Mouse (Mus musculus) kidney, adult 2 months (tissue): Measurements from ENCODE around the gene Stard13. TPM values are rescaled to one million over a fixed set of nuclear protein-coding genes. Genes with fewer than 3 reads are reported as not detected.
A peak's percentile ranks its signal among the peaks of the same experiment; 100 is the strongest.

Experiments used
- DNase-seq: peaks from one replicate; pipeline ENCODE4 v3.0.0; 2021
- H3K27ac ChIP-seq: fragments of 200-500 bp; 2 replicates; pipeline ENCODE4 v1.5.1; 2012; ENCODE audit warnings: low read depth, low read length, control low read depth, inconsistent platforms; ENCODE audit not compliant: insufficient read depth
- H3K27me3 ChIP-seq: fragments of 200-500 bp; replicated peaks from 2 replicates; pipeline ENCODE4 v1.6.1; 2012; ENCODE audit warnings: mild to moderate bottlenecking, moderate library complexity, low read length, inconsistent platforms; ENCODE audit not compliant: control insufficient read depth, insufficient read depth
- H3K36me3 ChIP-seq: fragments of 200-500 bp; 2 replicates; pipeline ENCODE4 v1.6.1; 2012; ENCODE audit warnings: mild to moderate bottlenecking, moderate library complexity, low read length, inconsistent platforms; ENCODE audit not compliant: control insufficient read depth, insufficient read depth
- H3K4me1 ChIP-seq: fragments of 200-500 bp; 2 replicates; pipeline ENCODE4 v1.6.1; 2011; ENCODE audit warnings: low read length; ENCODE audit not compliant: control insufficient read depth, insufficient read depth
- H3K4me3 ChIP-seq: fragments of 200-500 bp; 2 replicates; pipeline ENCODE4 v1.5.1; 2011; ENCODE audit warnings: mild to moderate bottlenecking, low read depth, low read length, control low read depth; ENCODE audit not compliant: insufficient read depth
- CTCF ChIP-seq: fragments of 200-500 bp; conservative IDR thresholded peaks from 2 replicates; pipeline ENCODE4 v1.5.1; 2011; ENCODE audit warnings: low read depth, mild to moderate bottlenecking, control low read depth, low read length, moderate library complexity, mixed read lengths; ENCODE audit not compliant: insufficient read depth, insufficient read length
- POLR2A ChIP-seq: fragments of 200-500 bp; IDR thresholded peaks from one replicate; pipeline ENCODE4 v1.6.1; 2011; ENCODE audit warnings: low read depth, low read length, control low read depth
- WGBS: fragments of 180-500 bp; shearing (Covaris S2); methylation state at CpG from one replicate; pipeline ENCODE4 v1.1.7; 2018; 5-methylcytosine and 5-hydroxymethylcytosine counted together
- polyA plus RNA-seq: library from polyadenylated mRNA; depleted of rRNA; stranded (reverse); fragments of >200 nt; gene quantifications from 2 replicates; pipeline ENCODE4 v1.2.3, GENCODE M21; 2012

Gene Stard13
- polyA plus RNA-seq, 1 experiment: 7.3 TPM

DNA sequence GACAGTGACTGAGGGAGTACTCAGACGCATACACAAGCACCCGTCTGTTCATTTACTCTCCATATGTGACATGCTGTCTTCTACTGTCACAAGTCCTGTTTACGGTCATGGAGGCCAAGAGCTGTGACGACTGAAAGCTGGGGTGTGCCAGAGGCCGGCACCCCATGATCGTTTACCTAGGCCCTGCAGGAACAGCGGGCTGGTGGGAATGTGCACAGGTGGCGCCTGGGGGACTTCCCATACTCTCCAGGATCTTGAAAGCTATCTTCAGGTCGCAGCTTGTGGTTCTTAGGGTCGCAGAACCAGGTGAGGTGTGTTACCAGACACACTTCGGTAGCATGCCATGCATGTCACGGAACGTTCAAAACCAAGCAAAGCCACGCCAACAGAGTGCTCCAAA lies 99.9 kb downstream of the Stard13 start:
- Histone ChIP-seq H3K27me3 (no peaks in the 10 kb centered on the region), H3K4me3 (no peak overlapping the region), H3K4me1 (peaks cover 10% of the 10 kb centered on the region; the same call in 1 of the 2 replicates), H3K36me3 (no peaks in the 10 kb centered on the region), H3K27ac (no peak overlapping the region)
- TF ChIP-seq POLR2A (no peak), CTCF (no peak)
- DNase-seq: no peak
- WGBS: 92% methylated on average over 14 of the region's 14 CpGs

- Histone ChIP-seq H3K36me3 (no peaks in the 10 kb centered on the region), H3K4me1 (no peaks in the 10 kb centered on the region), H3K27ac (no peak overlapping the region; the same call in 1 of the 2 replicates), H3K27me3 (no peaks in the 10 kb centered on the region), H3K4me3 (no peak overlapping the region)
- TF ChIP-seq CTCF: no peak
- no peak for TF ChIP-seq POLR2A
- 66% methylated on average over 2 of the region's 2 CpGs for WGBS
- peak; percentile 20 for DNase-seq
Measured at GRCm38 (mm10) chr5:151129762-151130161, 103.9 kb downstream of the Stard13 start.

DNA sequence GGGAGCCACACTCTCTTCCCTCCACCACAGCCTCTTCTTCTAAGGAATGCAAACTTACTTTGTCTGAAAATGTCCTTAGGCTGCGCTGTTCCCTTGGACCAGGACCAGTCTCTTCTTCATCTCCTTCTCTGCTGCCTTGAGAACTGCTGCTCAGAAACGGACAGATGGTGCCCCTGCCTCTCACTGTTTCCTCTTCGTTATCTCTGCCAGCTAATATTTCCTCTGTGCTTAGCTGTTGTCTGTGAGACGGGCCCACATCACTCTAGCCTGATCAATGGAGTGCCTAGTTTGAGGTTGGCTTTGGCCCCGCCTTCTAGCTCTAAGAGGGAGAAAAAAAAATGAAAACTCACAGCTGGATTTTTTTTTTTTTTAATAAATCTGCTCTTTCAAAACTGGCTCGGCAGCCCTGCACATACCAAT lies 106.3 kb downstream of the Stard13 start:
- Histone ChIP-seq H3K27me3 (no peaks in the 10 kb centered on the region), H3K36me3 (no peaks in the 10 kb centered on the region), H3K4me3 (peak overlapping the region; percentile 22; the same call in 1 of the 2 replicates), H3K27ac (0 out of 2 replicates have a peak overlapping the region, but pooled peaks have one; percentile 42), H3K4me1 (no peaks in the 10 kb centered on the region)
- 50% methylated on average over 6 of the region's 6 CpGs for WGBS
- peak; percentile 19 for DNase-seq
- TF ChIP-seq POLR2A (no peak), CTCF (no peak)

- Histone ChIP-seq H3K4me1 (no peaks in the 10 kb centered on the region), H3K27ac (no peak overlapping the region), H3K27me3 (no peaks in the 10 kb centered on the region), H3K4me3 (peak overlapping the region; percentile 26; the same call in 1 of the 2 replicates), H3K36me3 (no peaks in the 10 kb centered on the region)
- no peak for TF ChIP-seq CTCF
- TF ChIP-seq POLR2A: no peak
- DNase-seq: no peak
- 46% methylated on average over 10 of the region's 10 CpGs for WGBS
Measured at GRCm38 (mm10) chr5:151126608-151127005, 107.0 kb downstream of the Stard13 start.

DNA sequence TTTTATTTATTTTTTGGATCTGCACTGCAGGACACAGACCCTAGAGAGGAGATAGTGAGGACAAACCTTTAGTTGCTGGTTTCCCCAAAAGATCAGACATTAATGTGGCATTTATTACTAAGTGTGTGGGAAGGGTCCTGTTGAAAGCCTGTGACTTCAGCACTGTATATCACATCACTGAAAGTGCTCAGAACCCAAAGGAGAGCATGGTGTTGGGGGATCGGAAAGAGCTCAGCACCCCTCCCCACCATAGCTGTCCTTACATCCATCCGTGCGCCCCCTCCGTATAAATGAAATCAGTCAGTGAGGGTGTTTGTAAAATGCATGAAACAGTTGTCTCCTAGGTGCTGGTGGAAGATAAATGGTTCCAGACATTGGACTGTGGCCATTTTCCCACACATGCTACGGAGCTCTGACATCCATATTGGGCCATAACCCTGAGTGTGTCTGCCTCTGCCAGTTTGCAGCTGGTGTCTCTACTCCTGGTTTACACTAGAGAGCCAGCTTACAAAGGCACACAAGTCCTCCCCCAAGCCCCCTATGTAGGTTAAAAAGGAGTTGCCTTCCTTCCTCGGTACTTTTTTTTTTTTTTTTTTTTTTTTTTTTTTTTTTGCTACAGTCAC lies 107.5 kb downstream of the Stard13 start:
- no peaks in the 10 kb centered on the region for H3K27me3 ChIP-seq
- H3K4me3 ChIP-seq: no peak overlapping the region
- 63% methylated on average over 6 of the region's 6 CpGs for WGBS
- no peak for DNase-seq
- H3K4me1 ChIP-seq: no peaks in the 10 kb centered on the region
- H3K36me3 ChIP-seq: no peaks in the 10 kb centered on the region
- TF ChIP-seq POLR2A (no peak), CTCF (no peak)
- H3K27ac ChIP-seq: no peak overlapping the region

GRCm38 (mm10) chr5:151117846-151118245 lies 115.8 kb downstream of the Stard13 start:
- no peak for TF ChIP-seq CTCF
- 75% methylated on average over 2 of the region's 2 CpGs for WGBS
- H3K36me3 ChIP-seq: no peaks in the 10 kb centered on the region
- H3K27ac ChIP-seq: no peak overlapping the region
- H3K27me3 ChIP-seq: no peaks in the 10 kb centered on the region
- no peak for DNase-seq
- H3K4me3 ChIP-seq: no peak overlapping the region
- no peaks in the 10 kb centered on the region for H3K4me1 ChIP-seq

GRCm38 (mm10) chr5:151116192-151116887 lies 117.3 kb downstream of the Stard13 start:
- Histone ChIP-seq H3K4me1 (no peaks in the 10 kb centered on the region), H3K4me3 (no peak overlapping the region), H3K36me3 (no peaks in the 10 kb centered on the region), H3K27me3 (no peaks in the 10 kb centered on the region), H3K27ac (no peak overlapping the region)
- TF ChIP-seq POLR2A (no peak), CTCF (no peak)
- WGBS: 94% methylated on average over 5 of the region's 5 CpGs
- no peak for DNase-seq
